Mouse (Mus musculus) neural tube, embryonic 13.5 days (tissue): ENCODE measurements around the gene Tmem158. TPM values are rescaled to one million over a fixed set of nuclear protein-coding genes. Genes with fewer than 3 reads are reported as not detected.
A peak's percentile ranks its signal among the peaks of the same experiment; 100 is the strongest.

Experiments
- ATAC-seq: fragments of 200-750 bp; cut with Nextera tagmentation; 2 replicates; pipeline ENCODE4 v1.8.0; 2017; ENCODE audit warnings: low read depth, mild to moderate bottlenecking, moderate TSS enrichment, moderate library complexity
- H3K27ac ChIP-seq: fragments of 300-500 bp; sonication (generic); replicated peaks from 2 replicates; pipeline ENCODE4 v1.5.1; 2015; ENCODE audit warnings: moderate library complexity, mild to moderate bottlenecking, inconsistent platforms
- H3K27me3 ChIP-seq: fragments of 300-500 bp; sonication (generic); 2 replicates; pipeline ENCODE4 v1.6.1; 2015; ENCODE audit warnings: mild to moderate bottlenecking, inconsistent platforms
- H3K36me3 ChIP-seq: fragments of 300-500 bp; sonication (generic); 2 replicates; pipeline ENCODE4 v1.6.1; 2015; ENCODE audit warnings: mild to moderate bottlenecking, inconsistent platforms
- H3K4me1 ChIP-seq: fragments of 300-500 bp; sonication (generic); replicated peaks from 2 replicates; pipeline ENCODE4 v1.6.1; 2015; ENCODE audit warnings: inconsistent platforms
- H3K4me2 ChIP-seq: fragments of 300-500 bp; sonication (generic); 2 replicates; pipeline ENCODE4 v1.6.1; 2015; ENCODE audit warnings: inconsistent platforms, mild to moderate bottlenecking, moderate library complexity
- H3K4me3 ChIP-seq: fragments of 300-500 bp; sonication (generic); 2 replicates; pipeline ENCODE4 v1.5.1; 2015; ENCODE audit warnings: mild to moderate bottlenecking, inconsistent platforms
- H3K9ac ChIP-seq: fragments of 300-500 bp; sonication (generic); 2 replicates; pipeline ENCODE4 v1.6.1; 2015; ENCODE audit warnings: moderate library complexity, mild to moderate bottlenecking, inconsistent platforms
- H3K9me3 ChIP-seq: fragments of 300-500 bp; sonication (generic); 2 replicates; pipeline ENCODE4 v1.6.1; 2016; ENCODE audit warnings: inconsistent platforms
- WGBS: fragments of 180-500 bp; shearing (Covaris S2); methylation state at CpG from one replicate; pipeline ENCODE4 v1.1.7; 2015; 5-methylcytosine and 5-hydroxymethylcytosine counted together
- polyA plus RNA-seq: library from polyadenylated mRNA; unstranded; fragments of >200 nt; fragmentation: Nextera tagmentation; extraction: Ambion mirVana; gene quantifications from 2 replicates; pipeline ENCODE4 v1.2.1, GENCODE M21; 2015

Gene Tmem158
- polyA plus RNA-seq, 1 experiment from 2014 or later: 33.5 TPM

DNA sequence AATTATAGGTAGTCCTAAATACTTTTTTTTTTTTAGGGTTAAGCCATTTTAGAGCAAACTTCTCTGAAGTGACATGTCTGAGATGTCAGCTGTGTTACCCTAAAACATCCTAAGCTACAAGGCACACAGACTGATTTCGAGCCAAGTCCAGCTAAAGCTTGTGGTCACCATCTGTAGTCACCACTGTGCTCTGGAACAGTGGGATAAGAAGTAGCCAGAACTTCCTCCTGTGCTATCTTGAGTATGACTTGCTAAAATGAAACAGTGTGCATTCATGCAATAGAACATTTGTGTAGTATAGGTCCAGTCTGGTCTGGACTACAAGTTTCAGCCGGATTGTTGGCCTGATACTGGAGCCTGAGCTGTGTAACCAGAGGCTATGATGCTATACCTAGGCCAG, 14.8 kb upstream of the Tmem158 start:
- Histone ChIP-seq H3K4me1 (no peaks in the 10 kb centered on the region), H3K4me3 (no peak overlapping the region), H3K27me3 (no peaks in the 10 kb centered on the region), H3K4me2 (no peak overlapping the region), H3K36me3 (no peaks in the 10 kb centered on the region), H3K27ac (no peak overlapping the region), H3K9me3 (no peaks in the 10 kb centered on the region), H3K9ac (no peak overlapping the region)
- 87% methylated on average over 2 of the region's 2 CpGs for WGBS
- no peak for ATAC-seq

DNA sequence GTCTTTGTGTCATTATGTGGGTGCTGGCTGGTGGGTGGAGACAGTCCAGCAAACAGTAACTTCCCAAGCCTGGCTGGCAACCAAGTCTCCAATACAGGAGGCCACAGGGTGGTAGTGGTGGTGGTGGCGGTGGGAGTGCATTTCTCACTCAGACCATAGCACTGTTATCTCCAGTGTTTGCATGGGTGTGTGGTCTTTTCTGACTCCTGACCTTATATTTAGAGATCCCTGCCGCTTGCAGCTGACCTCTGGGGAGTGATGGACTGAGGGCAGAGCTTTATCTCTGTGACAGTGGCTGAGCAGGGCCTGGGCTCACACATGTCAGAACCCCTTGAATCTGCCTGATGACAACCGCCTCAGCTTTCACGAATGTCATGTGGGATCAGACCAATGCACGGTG, 14.1 kb upstream of the Tmem158 start:
- Histone ChIP-seq H3K27me3 (no peaks in the 10 kb centered on the region), H3K9me3 (no peaks in the 10 kb centered on the region), H3K9ac (no peak overlapping the region), H3K27ac (no peak overlapping the region), H3K4me2 (no peak overlapping the region), H3K36me3 (no peaks in the 10 kb centered on the region), H3K4me1 (no peaks in the 10 kb centered on the region), H3K4me3 (no peak overlapping the region)
- no peak for ATAC-seq
- 85% methylated on average over 5 of the region's 5 CpGs for WGBS

DNA sequence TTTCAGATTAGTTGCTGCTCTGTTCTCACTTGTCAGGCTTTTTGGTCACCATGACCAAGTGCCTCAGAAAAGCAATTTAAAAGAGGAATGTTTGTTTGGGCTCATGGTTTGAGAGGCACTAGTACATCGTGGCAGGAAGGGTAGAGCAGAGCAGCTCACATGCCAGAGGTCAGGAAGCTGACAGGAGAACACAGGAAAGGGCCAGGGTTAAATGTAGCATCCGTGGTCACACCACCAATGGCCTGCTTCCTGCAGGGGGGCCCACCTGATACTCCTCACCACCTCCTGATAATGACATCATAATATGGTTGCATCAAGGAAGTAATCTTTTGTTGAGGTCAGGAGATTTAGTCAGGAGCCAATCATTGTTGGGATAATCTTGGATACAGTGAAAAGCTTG, 13.3 kb upstream of the Tmem158 start:
- ATAC-seq: no peak
- no peaks in the 10 kb centered on the region for H3K27me3 ChIP-seq
- no peak overlapping the region for H3K9ac ChIP-seq
- 78% methylated on average over 2 of the region's 2 CpGs for WGBS
- no peaks in the 10 kb centered on the region for H3K4me1 ChIP-seq
- no peaks in the 10 kb centered on the region for H3K36me3 ChIP-seq
- H3K9me3 ChIP-seq: no peaks in the 10 kb centered on the region
- no peak overlapping the region for H3K27ac ChIP-seq
- H3K4me2 ChIP-seq: no peak overlapping the region
- H3K4me3 ChIP-seq: no peak overlapping the region

DNA sequence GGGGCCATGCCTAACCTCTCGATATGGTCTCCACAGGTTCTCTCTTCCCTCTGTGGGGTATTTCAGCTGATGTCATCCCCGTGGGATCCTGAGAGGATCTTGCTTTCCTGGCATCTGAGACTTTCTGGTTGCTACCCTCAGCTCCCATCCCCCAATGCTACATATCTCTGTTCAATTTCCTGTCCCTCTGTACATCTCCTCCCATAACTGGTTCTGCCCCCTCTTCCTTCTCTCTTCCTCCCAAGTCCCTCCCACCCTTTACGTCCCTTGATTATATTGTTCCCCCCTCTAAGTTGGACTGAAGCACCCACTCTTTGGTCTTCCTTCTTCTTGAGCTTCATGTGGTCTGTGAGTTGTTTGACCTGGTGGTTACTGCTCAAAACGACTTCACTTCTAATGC, 11.0 kb upstream of the Tmem158 start:
- no peak overlapping the region for H3K4me3 ChIP-seq
- no peak for ATAC-seq
- no peaks in the 10 kb centered on the region for H3K9me3 ChIP-seq
- no peak overlapping the region for H3K4me2 ChIP-seq
- no peak overlapping the region for H3K9ac ChIP-seq
- no peak overlapping the region for H3K27ac ChIP-seq
- no peaks in the 10 kb centered on the region for H3K27me3 ChIP-seq
- no peaks in the 10 kb centered on the region for H3K36me3 ChIP-seq
- 73% methylated on average over 4 of the region's 4 CpGs for WGBS
- no peaks in the 10 kb centered on the region for H3K4me1 ChIP-seq

- 95% methylated on average over 2 of the region's 2 CpGs for WGBS
- no peak for ATAC-seq
- peaks cover 7% of the 10 kb centered on the region; the same call in 1 of the 2 replicates for H3K27me3 ChIP-seq
- no peak overlapping the region for H3K4me3 ChIP-seq
- H3K36me3 ChIP-seq: no peaks in the 10 kb centered on the region
- H3K9me3 ChIP-seq: no peaks in the 10 kb centered on the region
- no peaks in the 10 kb centered on the region for H3K4me1 ChIP-seq
- no peak overlapping the region for H3K9ac ChIP-seq
- no peak overlapping the region for H3K27ac ChIP-seq
- no peak overlapping the region for H3K4me2 ChIP-seq
These were observed 9.5 kb upstream of the Tmem158 start for GRCm38 (mm10) chr9:123269906-123270558.

DNA sequence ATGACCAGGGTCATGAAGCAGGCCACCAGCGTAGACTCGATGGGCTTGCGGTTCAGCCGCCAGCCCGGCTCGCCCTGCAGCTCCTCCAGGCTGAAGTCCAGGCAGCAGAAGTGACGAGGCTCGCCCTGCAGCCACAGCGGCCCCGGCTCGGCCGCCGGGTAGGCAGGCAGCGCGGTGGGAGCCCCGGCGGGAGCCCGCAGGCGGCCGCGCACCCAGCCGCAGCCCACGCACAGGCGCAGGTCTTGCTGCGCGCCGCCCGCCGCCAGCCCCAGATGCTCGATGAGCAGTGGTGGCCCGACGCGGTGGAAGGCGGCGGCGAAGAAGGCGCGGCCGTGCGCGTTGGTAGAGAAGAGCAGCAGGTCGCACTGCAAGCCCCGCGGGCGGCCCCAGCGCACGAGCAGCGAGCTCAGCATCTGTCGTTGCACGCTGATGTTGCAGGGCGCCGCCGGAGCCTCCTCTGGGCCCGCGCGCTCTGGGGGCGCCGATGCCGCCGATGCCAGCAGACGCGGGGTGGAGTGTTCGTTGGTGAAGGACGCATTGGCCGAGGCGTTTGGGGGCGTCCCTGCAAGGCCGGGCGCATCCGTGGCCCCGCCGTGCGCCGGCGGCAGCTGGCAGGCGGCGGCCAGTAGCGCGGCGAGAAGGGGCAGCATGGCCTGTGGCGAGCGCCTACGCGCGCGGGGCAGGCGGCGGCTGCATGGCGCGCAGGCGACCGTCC, 511 bp downstream of the Tmem158 start:
- peak overlapping the region; percentile 88 for H3K9ac ChIP-seq
- H3K4me2 ChIP-seq: peak overlapping the region; percentile 83
- peak overlapping the region; percentile 71 for H3K4me3 ChIP-seq
- H3K27me3 ChIP-seq: peaks cover 39% of the 10 kb centered on the region
- peaks cover 8% of the 10 kb centered on the region for H3K4me1 ChIP-seq
- peak overlapping the region; percentile 84 for H3K27ac ChIP-seq
- under 1% methylated on average over 85 of the region's 92 CpGs for WGBS
- peak; percentile 84 for ATAC-seq
- no peaks in the 10 kb centered on the region for H3K9me3 ChIP-seq
- no peaks in the 10 kb centered on the region for H3K36me3 ChIP-seq

DNA sequence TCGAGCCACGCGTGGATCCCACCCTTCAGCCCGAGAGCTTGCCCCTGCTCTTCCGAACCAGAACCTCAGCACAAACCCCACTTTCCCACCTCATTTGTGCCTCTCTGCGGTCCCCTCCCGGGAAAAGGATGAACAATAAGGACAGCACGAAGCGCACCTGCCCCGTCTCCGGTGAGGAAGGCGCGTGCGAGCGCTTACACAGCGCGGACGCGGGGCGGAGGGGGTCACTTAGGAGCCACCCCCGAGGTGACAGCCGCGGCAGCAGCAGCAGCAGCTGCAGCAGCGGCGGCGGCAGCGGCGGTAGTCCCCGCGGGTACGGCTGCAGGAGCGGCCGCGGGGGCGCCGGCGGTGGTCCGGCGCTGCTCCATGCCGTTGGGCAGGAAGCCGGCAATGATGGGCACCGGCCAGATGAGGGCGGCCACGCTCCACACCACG, 1.1 kb downstream of the Tmem158 start:
- H3K9me3 ChIP-seq: no peaks in the 10 kb centered on the region
- ATAC-seq: peak; percentile 49
- peak overlapping the region; percentile 88 for H3K9ac ChIP-seq
- peak overlapping the region; percentile 83 for H3K4me2 ChIP-seq
- peak overlapping the region; percentile 71 for H3K4me3 ChIP-seq
- H3K27ac ChIP-seq: peak overlapping the region; percentile 84
- under 1% methylated on average over 44 of the region's 45 CpGs for WGBS
- H3K36me3 ChIP-seq: no peaks in the 10 kb centered on the region
- H3K27me3 ChIP-seq: peaks cover 39% of the 10 kb centered on the region
- peaks cover 8% of the 10 kb centered on the region for H3K4me1 ChIP-seq

GRCm38 (mm10) chr9:123258796-123259195, 1.8 kb downstream of the Tmem158 start:
- Histone ChIP-seq H3K27ac (no peak overlapping the region), H3K4me2 (peak overlapping the region; percentile 83), H3K9me3 (no peaks in the 10 kb centered on the region), H3K9ac (peak overlapping the region; percentile 88; the same call in 1 of the 2 replicates), H3K36me3 (no peaks in the 10 kb centered on the region), H3K4me1 (peaks cover 8% of the 10 kb centered on the region), H3K27me3 (peaks cover 39% of the 10 kb centered on the region), H3K4me3 (peak overlapping the region; percentile 71)
- WGBS: 17% methylated on average over 10 of the region's 10 CpGs
- no peak for ATAC-seq

DNA sequence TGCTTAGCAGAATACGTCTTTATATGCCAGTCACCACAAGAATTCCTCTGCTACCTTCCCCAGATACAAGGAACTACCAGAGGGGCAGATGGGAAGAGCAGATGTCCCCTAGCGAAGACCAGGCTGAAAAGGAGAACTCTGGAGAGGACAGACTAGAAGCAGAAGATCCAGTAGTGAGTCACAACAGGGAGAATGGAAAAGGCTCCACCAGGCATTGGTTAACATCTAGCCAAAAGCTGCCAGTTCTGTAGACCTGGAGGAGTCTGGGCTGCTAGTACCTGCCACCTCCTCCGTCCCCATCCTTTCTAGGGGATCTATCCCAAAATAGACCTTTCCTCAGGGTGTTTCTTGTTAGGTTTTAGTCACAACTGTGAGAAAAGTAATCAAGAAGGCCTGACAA, 4.8 kb downstream of the Tmem158 start:
- H3K27ac ChIP-seq: no peak overlapping the region
- no peaks in the 10 kb centered on the region for H3K36me3 ChIP-seq
- no peak for ATAC-seq
- WGBS: 83% methylated on average over 3 of the region's 3 CpGs
- H3K9me3 ChIP-seq: no peaks in the 10 kb centered on the region
- no peak overlapping the region for H3K4me3 ChIP-seq
- H3K9ac ChIP-seq: no peak overlapping the region
- peaks cover 8% of the 10 kb centered on the region for H3K4me1 ChIP-seq
- no peak overlapping the region for H3K4me2 ChIP-seq
- H3K27me3 ChIP-seq: peaks cover 22% of the 10 kb centered on the region

- no peaks in the 10 kb centered on the region for H3K4me1 ChIP-seq
- no peak for ATAC-seq
- no peak overlapping the region for H3K4me3 ChIP-seq
- H3K9me3 ChIP-seq: no peaks in the 10 kb centered on the region
- 70% methylated on average over 1 of the region's 1 CpGs for WGBS
- no peaks in the 10 kb centered on the region for H3K27me3 ChIP-seq
- no peaks in the 10 kb centered on the region for H3K36me3 ChIP-seq
- no peak overlapping the region for H3K9ac ChIP-seq
- H3K27ac ChIP-seq: no peak overlapping the region
- no peak overlapping the region for H3K4me2 ChIP-seq
These were observed 12.6 kb downstream of the Tmem158 start for GRCm38 (mm10) chr9:123247992-123248391.

GRCm38 (mm10) chr9:123245146-123245545, 15.4 kb downstream of the Tmem158 start:
- ATAC-seq: no peak
- 77% methylated on average over 4 of the region's 4 CpGs for WGBS
- no peak overlapping the region for H3K4me2 ChIP-seq
- H3K36me3 ChIP-seq: no peaks in the 10 kb centered on the region
- H3K9ac ChIP-seq: no peak overlapping the region
- no peak overlapping the region for H3K4me3 ChIP-seq
- H3K27ac ChIP-seq: no peak overlapping the region
- no peaks in the 10 kb centered on the region for H3K27me3 ChIP-seq
- H3K9me3 ChIP-seq: no peaks in the 10 kb centered on the region
- no peaks in the 10 kb centered on the region for H3K4me1 ChIP-seq

DNA sequence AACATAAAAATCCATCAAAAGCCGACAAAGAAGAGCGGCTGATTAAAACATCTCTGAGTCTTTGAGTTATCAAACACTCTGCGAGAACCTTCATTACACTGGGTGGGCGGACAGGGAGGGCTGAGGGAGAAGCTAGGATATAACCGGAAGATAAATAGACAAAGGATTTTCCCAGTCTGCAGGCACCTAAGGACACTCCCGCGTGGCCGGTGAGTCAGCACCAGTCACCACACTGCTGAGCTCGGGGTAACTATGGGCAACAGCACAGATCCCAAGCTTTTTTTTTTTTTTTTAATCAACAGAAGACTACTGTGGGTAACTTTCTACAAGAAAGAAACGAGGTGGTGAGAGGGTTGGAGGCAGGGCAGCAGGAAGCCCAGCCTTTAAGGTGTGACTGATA, 16.6 kb downstream of the Tmem158 start:
- Histone ChIP-seq H3K4me3 (no peak overlapping the region), H3K27ac (no peak overlapping the region), H3K4me1 (peaks cover under 1% of the 10 kb centered on the region; the same call in 1 of the 2 replicates), H3K9ac (no peak overlapping the region), H3K36me3 (no peaks in the 10 kb centered on the region), H3K4me2 (no peak overlapping the region), H3K9me3 (no peaks in the 10 kb centered on the region), H3K27me3 (no peaks in the 10 kb centered on the region)
- ATAC-seq: no peak
- 70% methylated on average over 10 of the region's 10 CpGs for WGBS
